Mouse (Mus musculus) limb, embryonic 10.5 days (tissue): ENCODE data around the gene Zfp423. TPM values are rescaled to one million over a fixed set of nuclear protein-coding genes. Genes with fewer than 3 reads are reported as not detected.

Experiments used
- DNase-seq: peaks from one replicate; pipeline ENCODE4 v3.0.0-alpha.2; 2017; ENCODE audit warnings: low spot score
- H3K27ac ChIP-seq: fragments of 300-500 bp; sonication (generic); 2 replicates; pipeline ENCODE4 v1.5.1; 2016; ENCODE audit warnings: mild to moderate bottlenecking
- H3K27me3 ChIP-seq: fragments of 300-500 bp; sonication (generic); 2 replicates; pipeline ENCODE4 v1.6.1; 2016; ENCODE audit warnings: low read depth, mild to moderate bottlenecking; ENCODE audit not compliant: poor library complexity, severe bottlenecking
- H3K36me3 ChIP-seq: fragments of 300-500 bp; sonication (generic); 2 replicates; pipeline ENCODE4 v1.6.1; 2016; ENCODE audit warnings: mild to moderate bottlenecking, moderate library complexity
- H3K4me1 ChIP-seq: fragments of 300-500 bp; sonication (generic); 2 replicates; pipeline ENCODE4 v1.6.1; 2016
- H3K4me3 ChIP-seq: fragments of 300-500 bp; sonication (generic); 2 replicates; pipeline ENCODE4 v1.5.1; 2016; ENCODE audit warnings: mild to moderate bottlenecking, moderate library complexity
- H3K9me3 ChIP-seq: fragments of 300-500 bp; sonication (generic); replicated peaks from 2 replicates; pipeline ENCODE4 v1.6.1; 2016; ENCODE audit warnings: mild to moderate bottlenecking
- WGBS: fragments of 180-500 bp; shearing (Covaris S2); methylation state at CpG from one replicate; pipeline ENCODE4 v1.1.7; 2016; 5-methylcytosine and 5-hydroxymethylcytosine counted together
- polyA plus RNA-seq: library from polyadenylated mRNA; unstranded; fragments of >200 nt; fragmentation: Nextera tagmentation; extraction: Ambion mirVana; gene quantifications from 2 replicates; pipeline ENCODE4 v1.2.1, GENCODE M21; 2016

Gene Zfp423
- polyA plus RNA-seq, 1 experiment from 2014 or later: 29.4 TPM

DNA sequence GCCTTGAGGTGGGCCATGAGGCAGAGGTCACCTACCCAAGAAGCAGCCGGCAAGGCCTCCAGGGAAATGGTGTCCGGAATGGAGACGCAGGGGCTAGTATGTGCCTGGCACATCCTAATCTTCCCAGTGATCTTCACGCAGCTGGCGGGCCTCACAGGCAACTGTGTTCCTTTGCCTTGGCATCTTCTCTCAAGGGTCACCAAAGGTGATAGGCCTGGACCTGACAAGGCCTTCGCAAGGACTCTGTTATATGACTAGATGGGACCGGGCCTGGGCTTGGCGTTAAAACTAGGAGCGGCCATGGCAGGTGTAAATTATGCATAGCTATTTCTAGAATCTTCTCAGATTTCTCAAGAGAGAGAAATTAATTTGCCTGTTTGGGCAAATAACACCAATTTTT, 303.4 kb downstream of the Zfp423 start:
- H3K36me3 ChIP-seq: no peaks in the 10 kb centered on the region
- WGBS: 76% methylated on average over 9 of the region's 9 CpGs
- no peak for DNase-seq
- H3K4me1 ChIP-seq: peaks cover 44% of the 10 kb centered on the region
- H3K27ac ChIP-seq: no peak overlapping the region
- H3K4me3 ChIP-seq: peak overlapping the region; percentile 59; the same call in 1 of the 2 replicates
- H3K9me3 ChIP-seq: no peaks in the 10 kb centered on the region
- H3K27me3 ChIP-seq: peaks cover 2% of the 10 kb centered on the region; the same call in 1 of the 2 replicates

DNA sequence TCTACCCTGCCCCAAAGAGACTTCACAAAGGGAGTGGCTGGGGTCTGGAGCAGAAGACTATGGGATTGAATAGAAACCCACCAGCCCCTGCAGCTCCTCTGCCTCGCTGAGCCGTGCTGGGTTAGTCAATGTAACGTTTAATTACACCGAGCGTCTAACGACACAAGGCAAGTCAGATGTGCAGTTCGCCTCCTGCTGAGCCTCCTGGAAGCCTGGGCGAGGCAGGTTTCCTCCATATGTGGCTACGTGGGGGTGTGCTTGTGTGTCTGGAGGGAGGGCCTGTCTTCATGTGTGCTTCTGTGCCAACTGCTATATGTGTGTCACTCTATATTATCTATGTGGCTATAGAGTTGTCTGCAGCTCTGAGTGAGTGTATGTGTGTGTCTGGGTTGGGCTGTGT, 311.6 kb downstream of the Zfp423 start:
- no peaks in the 10 kb centered on the region for H3K36me3 ChIP-seq
- WGBS: 69% methylated on average over 9 of the region's 9 CpGs
- H3K4me3 ChIP-seq: no peak overlapping the region
- no peaks in the 10 kb centered on the region for H3K9me3 ChIP-seq
- no peak for DNase-seq
- H3K27me3 ChIP-seq: no peaks in the 10 kb centered on the region
- H3K27ac ChIP-seq: no peak overlapping the region
- H3K4me1 ChIP-seq: peaks cover 25% of the 10 kb centered on the region

DNA sequence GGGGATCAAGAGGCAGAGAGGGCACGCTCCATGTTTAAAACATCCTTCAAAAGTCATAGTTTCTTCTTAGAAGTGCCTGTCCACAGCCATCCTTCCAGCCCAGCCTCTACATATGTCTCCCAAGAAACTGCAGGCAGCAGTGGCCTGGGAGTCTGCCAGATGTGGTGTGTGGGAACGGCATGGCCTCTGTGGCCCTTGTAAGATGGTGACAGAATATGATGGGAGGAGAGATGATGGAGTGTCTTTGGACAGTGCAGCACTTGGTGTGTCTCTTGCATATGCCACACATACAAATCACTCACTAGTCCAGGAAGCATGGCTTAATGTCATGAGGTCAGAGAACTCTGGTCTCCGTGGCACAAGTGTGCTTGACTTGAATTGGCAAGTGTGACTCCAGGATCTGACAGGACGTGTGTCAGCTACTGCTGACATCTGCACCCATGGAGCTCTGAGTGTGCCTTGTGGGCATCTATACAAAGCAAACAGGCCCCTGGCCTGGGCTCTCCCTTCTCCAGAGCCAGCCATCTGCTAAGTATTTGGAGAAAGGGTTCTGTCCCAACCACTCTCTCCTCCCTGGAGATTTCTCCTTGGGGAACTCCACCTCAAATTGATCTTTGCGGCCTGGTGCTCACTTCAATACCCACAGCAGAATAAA, 313.4 kb downstream of the Zfp423 start:
- peak overlapping the region; percentile 51; the same call in 1 of the 2 replicates for H3K27ac ChIP-seq
- 80% methylated on average over 5 of the region's 5 CpGs for WGBS
- DNase-seq: no peak

DNA sequence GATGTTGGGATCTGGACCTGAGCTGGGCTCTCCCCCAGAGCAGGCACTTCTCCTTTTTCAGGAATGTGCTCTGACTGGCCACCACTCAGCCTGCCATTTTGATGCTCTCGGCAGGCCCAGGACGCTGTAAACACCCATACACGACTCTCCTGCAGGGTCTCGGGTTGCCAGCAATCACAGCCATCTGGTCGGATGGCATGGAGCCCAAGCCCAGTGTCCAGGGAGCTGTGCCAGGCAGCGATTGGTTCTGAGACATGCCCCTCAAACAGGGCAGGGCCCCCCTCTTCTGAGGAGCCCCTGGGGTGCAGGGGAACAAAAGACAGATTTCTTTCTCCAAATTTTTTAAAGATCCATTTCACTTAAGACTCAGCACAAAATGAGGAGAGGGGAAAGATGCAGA, 314.0 kb downstream of the Zfp423 start:
- Histone ChIP-seq H3K9me3 (no peaks in the 10 kb centered on the region), H3K27ac (no peak overlapping the region; the same call in 1 of the 2 replicates), H3K4me3 (no peak overlapping the region), H3K27me3 (no peaks in the 10 kb centered on the region), H3K36me3 (no peaks in the 10 kb centered on the region), H3K4me1 (peaks cover 25% of the 10 kb centered on the region)
- DNase-seq: no peak
- WGBS: 27% methylated on average over 6 of the region's 6 CpGs

More for the DNA sequence above, 313.4 kb downstream of the Zfp423 start:
- Histone ChIP-seq H3K4me3 (no peak overlapping the region), H3K36me3 (no peaks in the 10 kb centered on the region), H3K27me3 (no peaks in the 10 kb centered on the region), H3K4me1 (peaks cover 25% of the 10 kb centered on the region), H3K9me3 (no peaks in the 10 kb centered on the region)

DNA sequence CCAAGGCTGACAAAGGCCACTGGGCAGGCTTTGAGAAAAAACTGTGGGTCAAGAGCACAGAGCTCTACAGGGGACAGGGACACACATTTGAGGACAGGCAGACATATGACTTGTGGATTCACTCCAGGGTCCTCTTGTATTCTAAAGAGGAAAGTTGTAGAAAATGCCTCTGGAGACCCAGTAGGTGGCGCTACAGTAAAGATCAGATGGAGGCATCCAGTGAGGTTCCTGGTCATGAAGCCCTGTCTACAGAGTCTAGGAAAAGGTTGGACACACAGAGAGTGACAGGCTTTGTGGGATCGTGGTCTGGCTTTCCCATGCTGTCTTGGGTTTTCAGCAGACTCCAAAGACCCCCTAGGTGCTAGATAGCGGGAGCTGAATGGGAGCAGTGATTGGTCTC, 318.5 kb downstream of the Zfp423 start:
- 47% methylated on average over 3 of the region's 3 CpGs for WGBS
- DNase-seq: peak; percentile 56

DNA sequence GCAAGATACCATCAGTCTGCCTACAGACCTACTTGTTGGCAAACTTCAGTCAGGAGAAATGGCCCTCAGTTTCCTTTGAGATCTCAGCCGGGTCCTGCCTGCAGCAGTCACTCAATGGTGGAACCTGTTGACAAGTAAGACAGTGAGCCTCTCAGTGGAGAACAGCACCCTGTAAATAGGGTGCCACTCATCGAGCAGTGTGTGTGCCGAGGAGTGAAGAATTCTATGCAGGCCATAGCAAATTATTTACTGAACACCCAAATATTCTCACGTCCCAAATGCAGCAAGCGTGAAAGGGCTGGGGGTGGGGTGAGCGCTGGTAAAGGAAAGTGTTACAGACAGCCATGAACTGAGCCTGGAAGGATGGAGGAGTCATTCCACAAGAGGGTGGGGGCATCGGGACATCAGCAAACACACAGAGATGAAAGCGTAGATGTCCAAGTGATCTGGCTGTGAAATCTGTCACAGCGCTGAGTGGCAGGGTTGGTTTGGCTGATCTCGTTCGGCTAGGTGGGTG, 323.1 kb downstream of the Zfp423 start:
- peaks cover under 1% of the 10 kb centered on the region; the same call in 1 of the 2 replicates for H3K27me3 ChIP-seq
- 82% methylated on average over 11 of the region's 11 CpGs for WGBS
- no peak overlapping the region for H3K27ac ChIP-seq
- no peaks in the 10 kb centered on the region for H3K4me1 ChIP-seq
- no peaks in the 10 kb centered on the region for H3K36me3 ChIP-seq
- H3K4me3 ChIP-seq: no peak overlapping the region
- DNase-seq: no peak
- no peaks in the 10 kb centered on the region for H3K9me3 ChIP-seq

More for the DNA sequence above, 318.5 kb downstream of the Zfp423 start:
- Histone ChIP-seq H3K27me3 (no peaks in the 10 kb centered on the region; the same call in 1 of the 2 replicates), H3K36me3 (no peaks in the 10 kb centered on the region), H3K4me1 (peaks cover 12% of the 10 kb centered on the region; the same call in 1 of the 2 replicates), H3K27ac (no peak overlapping the region), H3K9me3 (no peaks in the 10 kb centered on the region), H3K4me3 (no peak overlapping the region)

GRCm38 (mm10) chr8:87631776-87632175, 327.6 kb downstream of the Zfp423 start:
- 81% methylated on average over 7 of the region's 7 CpGs for WGBS
- Histone ChIP-seq H3K27me3 (peaks cover 13% of the 10 kb centered on the region; the same call in 1 of the 2 replicates), H3K36me3 (no peaks in the 10 kb centered on the region), H3K9me3 (no peaks in the 10 kb centered on the region), H3K4me3 (no peak overlapping the region), H3K27ac (no peak overlapping the region), H3K4me1 (peaks cover 4% of the 10 kb centered on the region; the same call in 1 of the 2 replicates)
- DNase-seq: no peak

DNA sequence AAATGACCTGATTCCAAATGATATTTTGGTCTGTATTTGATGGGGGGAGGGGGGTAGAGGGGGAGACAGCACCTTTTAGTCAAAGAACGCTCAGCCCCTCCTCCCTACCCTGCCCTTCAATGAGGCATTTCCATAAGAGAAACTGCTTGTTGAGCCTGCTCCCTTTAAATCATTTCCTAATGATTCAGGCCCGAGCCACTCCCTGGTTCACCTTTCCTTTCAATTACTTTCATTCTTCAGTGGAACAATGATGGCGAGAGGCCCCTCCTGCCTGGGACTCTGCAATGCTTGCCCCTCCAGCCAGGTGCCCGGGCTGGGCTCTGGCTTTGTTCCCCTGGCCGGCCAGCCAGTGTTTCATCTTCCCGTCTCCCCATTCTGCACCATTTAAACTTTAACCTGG, 329.7 kb downstream of the Zfp423 start:
- WGBS: 43% methylated on average over 6 of the region's 6 CpGs
- Histone ChIP-seq H3K36me3 (no peaks in the 10 kb centered on the region), H3K27me3 (peaks cover 13% of the 10 kb centered on the region; the same call in 1 of the 2 replicates), H3K4me3 (no peak overlapping the region), H3K27ac (no peak overlapping the region), H3K4me1 (peaks cover 4% of the 10 kb centered on the region; the same call in 1 of the 2 replicates), H3K9me3 (no peaks in the 10 kb centered on the region)
- DNase-seq: no peak

- WGBS: 87% methylated on average over 12 of the region's 12 CpGs
Measured at GRCm38 (mm10) chr8:87621181-87621580, 338.2 kb downstream of the Zfp423 start.

GRCm38 (mm10) chr8:87620225-87620624, 339.2 kb downstream of the Zfp423 start:
- no peaks in the 10 kb centered on the region for H3K9me3 ChIP-seq
- H3K4me3 ChIP-seq: no peak overlapping the region
- DNase-seq: no peak
- H3K27ac ChIP-seq: no peak overlapping the region
- peaks cover 7% of the 10 kb centered on the region for H3K4me1 ChIP-seq
- WGBS: 70% methylated on average over 6 of the region's 6 CpGs
- no peaks in the 10 kb centered on the region for H3K36me3 ChIP-seq
- H3K27me3 ChIP-seq: peaks cover 22% of the 10 kb centered on the region; the same call in 1 of the 2 replicates

More at GRCm38 (mm10) chr8:87621181-87621580, 338.2 kb downstream of the Zfp423 start:
- H3K4me3 ChIP-seq: no peak overlapping the region
- DNase-seq: no peak
- no peak overlapping the region for H3K27ac ChIP-seq
- no peaks in the 10 kb centered on the region for H3K9me3 ChIP-seq
- H3K36me3 ChIP-seq: no peaks in the 10 kb centered on the region
- H3K27me3 ChIP-seq: peaks cover 14% of the 10 kb centered on the region; the same call in 1 of the 2 replicates
- H3K4me1 ChIP-seq: peaks cover 6% of the 10 kb centered on the region

DNA sequence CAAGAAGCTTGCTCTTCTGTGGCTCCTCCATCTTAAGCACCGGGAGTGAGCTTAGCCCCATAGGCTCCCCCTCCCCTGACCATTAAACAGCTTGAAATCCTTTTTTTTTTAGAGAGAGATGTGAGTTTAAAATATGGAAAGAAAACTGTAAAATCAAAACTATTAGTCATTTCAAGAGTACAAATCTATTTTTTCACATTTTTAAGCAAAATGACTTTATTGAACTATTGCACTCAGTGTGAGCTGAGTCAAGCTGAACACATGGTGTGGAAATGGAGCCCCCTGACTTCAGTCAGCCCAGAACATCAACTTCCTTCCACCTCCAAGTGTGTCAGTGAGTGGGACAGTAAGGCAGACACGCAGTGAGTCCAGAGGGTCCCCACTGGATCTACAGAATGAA, 339.9 kb downstream of the Zfp423 start:
- Histone ChIP-seq H3K27ac (no peak overlapping the region), H3K27me3 (peaks cover 22% of the 10 kb centered on the region; the same call in 1 of the 2 replicates), H3K4me3 (no peak overlapping the region), H3K36me3 (no peaks in the 10 kb centered on the region), H3K9me3 (no peaks in the 10 kb centered on the region), H3K4me1 (peaks cover 7% of the 10 kb centered on the region)
- no peak for DNase-seq
- 75% methylated on average over 2 of the region's 2 CpGs for WGBS

GRCm38 (mm10) chr8:87619118-87619517, 340.3 kb downstream of the Zfp423 start:
- Histone ChIP-seq H3K9me3 (no peaks in the 10 kb centered on the region), H3K27ac (no peak overlapping the region), H3K27me3 (peaks cover 22% of the 10 kb centered on the region; the same call in 1 of the 2 replicates), H3K4me1 (peaks cover 7% of the 10 kb centered on the region), H3K36me3 (no peaks in the 10 kb centered on the region), H3K4me3 (no peak overlapping the region)
- DNase-seq: no peak
- 52% methylated on average over 7 of the region's 7 CpGs for WGBS

GRCm38 (mm10) chr8:87613701-87614100, 345.7 kb downstream of the Zfp423 start:
- no peak overlapping the region for H3K27ac ChIP-seq
- DNase-seq: no peak
- WGBS: 90% methylated on average over 1 of the region's 1 CpGs
- H3K4me1 ChIP-seq: peaks cover 7% of the 10 kb centered on the region
- H3K36me3 ChIP-seq: no peaks in the 10 kb centered on the region
- H3K9me3 ChIP-seq: no peaks in the 10 kb centered on the region
- peaks cover 18% of the 10 kb centered on the region; the same call in 1 of the 2 replicates for H3K27me3 ChIP-seq
- no peak overlapping the region for H3K4me3 ChIP-seq
